ENCODE assay signal across 12 mouse cellular contexts in genomic region chr17:28018776-28019175, GRCm38 (mm10).
DNase-seq lines count a peak whose midpoint lies in the region; ATAC-seq and TF ChIP-seq lines count a peak whose summit lies in the region.
"Had no signal": no experiment of that assay in that cellular context is flagged by ENCODE, and none has a peak within 500 bp of the region (broad histone marks: within the 10 kb centered on the region; RNA-seq: fewer than 3 reads in every experiment).

No protein-coding gene starts in this region.

- no peaks in the 10 kb centered on the region; the same call in 1 of the 2 replicates for H3K36me3 ChIP-seq in forebrain, embryonic 12.5 days (replicated peaks)
- H3K36me3 ChIP-seq in forebrain, postnatal 0 days (ENCODE audit: insufficient read depth): no peaks in the 10 kb centered on the region
- no peaks in the 10 kb centered on the region for H3K36me3 ChIP-seq in kidney, postnatal 0 days (ENCODE audit: insufficient read depth, low read length)
- peaks cover 8% of the 10 kb centered on the region for H3K36me3 ChIP-seq in limb, embryonic 10.5 days
- H3K36me3 ChIP-seq: lung, embryonic 15.5 days had no signal

- no peak overlapping the region for H3K4me2 ChIP-seq in forebrain, embryonic 12.5 days
- H3K4me2 ChIP-seq in forebrain, postnatal 0 days (ENCODE audit: low read depth): no peak overlapping the region
- H3K4me2 ChIP-seq in kidney, postnatal 0 days (ENCODE audit: low read length): no peak overlapping the region
- H3K4me2 ChIP-seq: lung, embryonic 15.5 days had no signal

- H3K27ac ChIP-seq in forebrain, embryonic 12.5 days: peak overlapping the region; percentile 53; the same call in 1 of the 2 replicates
- H3K27ac ChIP-seq in forebrain, postnatal 0 days (ENCODE audit: low read depth, low read length): no peak overlapping the region
- 0 out of 2 replicates have a peak overlapping the region, but pooled peaks have one; percentile 32 for H3K27ac ChIP-seq in kidney, postnatal 0 days
- H3K27ac ChIP-seq in limb, embryonic 10.5 days: peak overlapping the region; percentile 43; the same call in 1 of the 2 replicates

- H3K9ac ChIP-seq in forebrain, embryonic 12.5 days: no peak overlapping the region
- H3K9ac ChIP-seq in forebrain, postnatal 0 days: no peak overlapping the region
- no peak overlapping the region for H3K9ac ChIP-seq in kidney, postnatal 0 days (ENCODE audit: low read depth, low read length)
- H3K9ac ChIP-seq: lung, embryonic 15.5 days had no signal

- no peak overlapping the region for H3K4me3 ChIP-seq in forebrain, embryonic 12.5 days (replicated peaks)
- H3K4me3 ChIP-seq in forebrain, postnatal 0 days (ENCODE audit: low read depth, low read length): no peak overlapping the region
- H3K4me3 ChIP-seq in kidney, postnatal 0 days (replicated peaks; ENCODE audit: low read depth, low read length): no peak overlapping the region
- no peak overlapping the region for H3K4me3 ChIP-seq in limb, embryonic 10.5 days
- H3K4me3 ChIP-seq: lung, embryonic 15.5 days had no signal

- no peak for TF ChIP-seq CTCF in forebrain, postnatal 0 days (IDR thresholded peaks at IDR 0.05; ENCODE audit: low read depth)
- no peak for TF ChIP-seq CTCF in kidney, postnatal 0 days (IDR thresholded peaks at IDR 0.05; ENCODE audit: low read depth)

- no peaks in the 10 kb centered on the region for H3K27me3 ChIP-seq in forebrain, embryonic 12.5 days
- H3K27me3 ChIP-seq in forebrain, postnatal 0 days (ENCODE audit: insufficient read depth, low read length): no peaks in the 10 kb centered on the region
- H3K27me3 ChIP-seq in kidney, postnatal 0 days (ENCODE audit: insufficient read depth, low read length): no peaks in the 10 kb centered on the region
- no peaks in the 10 kb centered on the region for H3K27me3 ChIP-seq in limb, embryonic 10.5 days (ENCODE audit: low read depth, poor library complexity, severe bottlenecking)
- H3K27me3 ChIP-seq: lung, embryonic 15.5 days had no signal

- ATAC-seq in forebrain, embryonic 12.5 days (ENCODE audit: low FRiP score): no peak; the same call in 1 of the 2 replicates
- ATAC-seq in forebrain, postnatal 0 days: no peak
- no peak for ATAC-seq in kidney, postnatal 0 days (replicated peaks; ENCODE audit: low FRiP score, low read depth)
- ATAC-seq in frontal cortex, adult (ENCODE audit: low TSS enrichment): no peak

- 45% methylated on average over 11 of the region's 11 CpGs for WGBS in forebrain, embryonic 12.5 days
- 51% methylated on average over 11 of the region's 11 CpGs for WGBS in forebrain, postnatal 0 days
- WGBS in kidney, postnatal 0 days: 45% methylated on average over 11 of the region's 11 CpGs
- 63% methylated on average over 11 of the region's 11 CpGs for WGBS in limb, embryonic 10.5 days

- no peaks in the 10 kb centered on the region for H3K9me3 ChIP-seq in forebrain, embryonic 12.5 days
- H3K9me3 ChIP-seq in forebrain, postnatal 0 days (ENCODE audit: low read length): no peaks in the 10 kb centered on the region
- H3K9me3 ChIP-seq in kidney, postnatal 0 days (replicated peaks; ENCODE audit: low read length): no peaks in the 10 kb centered on the region
- H3K9me3 ChIP-seq in limb, embryonic 10.5 days (replicated peaks): no peaks in the 10 kb centered on the region
- H3K9me3 ChIP-seq: G1E; lung, embryonic 15.5 days had no signal

- peaks cover 68% of the 10 kb centered on the region for H3K4me1 ChIP-seq in forebrain, embryonic 12.5 days
- peaks cover 14% of the 10 kb centered on the region for H3K4me1 ChIP-seq in forebrain, postnatal 0 days (ENCODE audit: insufficient read depth)
- peaks cover 53% of the 10 kb centered on the region for H3K4me1 ChIP-seq in kidney, postnatal 0 days (replicated peaks; ENCODE audit: insufficient read depth, low read length)
- H3K4me1 ChIP-seq in limb, embryonic 10.5 days: peaks cover 67% of the 10 kb centered on the region

- no peak for DNase-seq in forebrain, postnatal 0 days
- no peak for DNase-seq in kidney, postnatal 0 days (ENCODE audit: low spot score)
- no peak for DNase-seq in kidney, postnatal 4 days
- DNase-seq in cerebellum, adult 9-11 months: peak; percentile 68
- DNase-seq in limb, embryonic 10.5 days (ENCODE audit: low spot score): no peak
- DNase-seq in ovary, postnatal 36 days (ENCODE audit: low spot score): no peak
- DNase-seq: B cell, adult 2 months; right cerebral cortex, postnatal 14 days had no signal
